Mouse (Mus musculus) hindbrain, postnatal 0 days (tissue): ENCODE measurements around the gene Arhgef19. TPM values are rescaled to one million over a fixed set of nuclear protein-coding genes. Genes with fewer than 3 reads are reported as not detected.

ENCODE experiments used
- ATAC-seq: fragments of 200-750 bp; cut with Nextera tagmentation; 2 replicates; pipeline ENCODE4 v1.8.0; 2017; ENCODE audit warnings: mild to moderate bottlenecking, moderate TSS enrichment, moderate library complexity
- DNase-seq: peaks from one replicate; pipeline ENCODE4 v3.0.0-alpha.2; 2015; ENCODE audit warnings: low spot score
- H3K27ac ChIP-seq: fragments of 300-500 bp; sonication (generic); 2 replicates; pipeline ENCODE4 v1.5.1; 2014; ENCODE audit warnings: mild to moderate bottlenecking
- H3K27me3 ChIP-seq: fragments of 300-500 bp; sonication (generic); 2 replicates; pipeline ENCODE4 v1.6.1; 2014; ENCODE audit warnings: low read length, mixed read lengths; ENCODE audit not compliant: insufficient read depth
- H3K36me3 ChIP-seq: fragments of 300-500 bp; sonication (generic); 2 replicates; pipeline ENCODE4 v1.6.1; 2014; ENCODE audit warnings: low read length, mixed read lengths; ENCODE audit not compliant: insufficient read depth
- H3K4me1 ChIP-seq: fragments of 300-500 bp; sonication (generic); 2 replicates; pipeline ENCODE4 v1.6.1; 2014; ENCODE audit warnings: antibody characterized with exemption, low read length, mixed read lengths; ENCODE audit not compliant: insufficient read depth
- H3K4me2 ChIP-seq: fragments of 300-500 bp; sonication (generic); 2 replicates; pipeline ENCODE4 v1.6.1; 2014; ENCODE audit warnings: low read depth, mild to moderate bottlenecking, low read length, moderate library complexity, mixed read lengths
- H3K4me3 ChIP-seq: fragments of 300-500 bp; sonication (generic); 2 replicates; pipeline ENCODE4 v1.5.1; 2014; ENCODE audit warnings: low read length
- H3K9ac ChIP-seq: fragments of 300-500 bp; sonication (generic); replicated peaks from 2 replicates; pipeline ENCODE4 v1.6.1; 2014; ENCODE audit warnings: mild to moderate bottlenecking, low read length, moderate library complexity, mixed read lengths
- H3K9me3 ChIP-seq: fragments of 300-500 bp; sonication (generic); 2 replicates; pipeline ENCODE4 v1.6.1; 2016; ENCODE audit warnings: low read length, mixed read lengths
- CTCF ChIP-seq: IDR thresholded peaks from 2 replicates; pipeline ENCODE4 v1.5.1; 2016; ENCODE audit warnings: antibody characterized with exemption, control low read depth, low read depth
- WGBS: fragments of 180-500 bp; shearing (Covaris S2); extraction: QIAGEN DNeasy Blood & Tissue Kit; methylation state at CpG from one replicate; pipeline ENCODE4 v1.1.7; 2014; 5-methylcytosine and 5-hydroxymethylcytosine counted together
- polyA plus RNA-seq: library from polyadenylated mRNA; unstranded; fragments of >200 nt; fragmentation: Nextera tagmentation; extraction: Ambion mirVana; gene quantifications from 2 replicates; pipeline ENCODE4 v1.2.1, GENCODE M21; 2015
- total RNA-seq: library from RNA; depleted of rRNA; stranded (reverse); fragments of >200 nt; gene quantifications from 2 replicates; pipeline ENCODE4 v1.2.3, GENCODE M21; 2014

Gene Arhgef19
- total and polyA plus RNA-seq, 2 experiments from 2014 or later, result 1.2 TPM

DNA sequence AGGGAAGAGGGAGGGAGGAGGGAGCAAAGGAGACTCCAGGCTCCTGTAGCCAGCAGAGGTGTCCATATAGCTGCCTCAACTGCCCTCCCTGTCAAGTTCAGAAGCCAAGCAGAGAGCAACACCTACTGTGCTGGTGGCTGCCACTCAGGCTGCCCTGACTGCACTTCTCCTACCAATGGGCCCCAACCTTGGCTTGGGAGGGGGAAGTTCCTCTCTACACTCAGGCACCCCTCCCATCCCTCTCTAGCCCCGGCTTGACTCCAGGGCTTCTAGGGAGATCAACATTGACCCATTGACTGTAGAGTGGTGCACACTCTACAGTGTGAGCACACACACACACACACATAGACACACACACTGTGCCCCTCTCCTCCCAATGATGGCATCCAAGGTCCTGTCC lies 42.3 kb downstream of the Arhgef19 start:
- H3K27ac ChIP-seq, result no peak overlapping the region
- no peaks in the 10 kb centered on the region for H3K9me3 ChIP-seq
- H3K4me1 ChIP-seq, result no peaks in the 10 kb centered on the region
- 67% methylated on average over 1 of the region's 1 CpGs for WGBS
- no peak overlapping the region for H3K4me2 ChIP-seq
- ATAC-seq (no peak), DNase-seq (no peak)
- H3K27me3 ChIP-seq, result no peaks in the 10 kb centered on the region
- no peak for TF ChIP-seq CTCF
- H3K36me3 ChIP-seq, result no peaks in the 10 kb centered on the region
- H3K9ac ChIP-seq, result no peak overlapping the region
- no peak overlapping the region for H3K4me3 ChIP-seq

DNA sequence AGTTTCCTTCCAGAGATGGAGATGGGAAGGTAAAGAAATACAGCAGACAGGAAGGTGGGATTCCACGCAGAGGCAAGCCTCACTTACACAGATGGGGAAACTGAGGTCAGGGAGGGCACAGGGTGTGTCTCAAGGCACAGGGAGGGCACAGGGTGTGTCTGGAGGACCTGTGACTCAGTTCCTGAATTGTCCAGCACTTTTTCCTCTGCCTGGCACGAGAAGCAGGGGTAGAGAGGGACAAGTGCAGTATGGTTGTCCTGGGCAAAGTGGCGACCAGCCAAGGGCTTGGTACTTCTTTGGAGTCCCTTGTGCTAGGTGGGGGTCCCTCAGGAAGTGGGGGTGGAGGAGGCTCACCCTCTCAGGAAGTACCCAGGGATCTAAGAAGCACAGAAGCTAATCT lies 42.8 kb downstream of the Arhgef19 start:
- Histone ChIP-seq H3K4me1 (no peaks in the 10 kb centered on the region), H3K4me3 (no peak overlapping the region), H3K27ac (no peak overlapping the region), H3K9ac (no peak overlapping the region), H3K27me3 (no peaks in the 10 kb centered on the region), H3K4me2 (no peak overlapping the region), H3K36me3 (no peaks in the 10 kb centered on the region), H3K9me3 (no peaks in the 10 kb centered on the region)
- DNase-seq (no peak), ATAC-seq (no peak)
- 60% methylated on average over 3 of the region's 3 CpGs for WGBS
- TF ChIP-seq CTCF, result no peak

DNA sequence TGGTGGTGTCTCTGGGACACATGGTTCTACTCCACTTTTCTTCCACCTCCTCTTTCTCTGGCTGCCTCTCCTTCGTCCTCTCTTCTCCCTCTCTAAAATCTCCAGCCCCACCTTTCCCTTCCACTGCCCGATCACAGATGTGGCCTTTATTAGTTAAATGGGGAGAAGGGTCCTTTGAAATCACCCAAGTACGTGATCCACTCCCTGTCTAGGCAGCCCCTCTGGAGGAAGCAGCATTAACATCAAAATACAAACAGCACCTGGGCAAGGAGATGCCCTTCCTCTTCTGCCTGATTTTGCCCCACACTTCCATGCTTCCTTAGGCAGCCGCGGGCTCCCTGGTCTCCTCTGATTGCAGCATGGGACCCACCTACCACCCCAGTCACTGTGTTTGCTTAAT lies 43.3 kb downstream of the Arhgef19 start:
- WGBS, result 57% methylated on average over 5 of the region's 5 CpGs
- no peak for TF ChIP-seq CTCF
- Histone ChIP-seq H3K9me3 (no peaks in the 10 kb centered on the region), H3K27ac (no peak overlapping the region), H3K4me1 (no peaks in the 10 kb centered on the region), H3K9ac (no peak overlapping the region), H3K36me3 (no peaks in the 10 kb centered on the region), H3K4me3 (no peak overlapping the region), H3K27me3 (0 out of 2 replicates have a peak, but pooled peaks cover under 1% of the 10 kb centered on the region), H3K4me2 (no peak overlapping the region)
- no peak for DNase-seq
- no peak for ATAC-seq

DNA sequence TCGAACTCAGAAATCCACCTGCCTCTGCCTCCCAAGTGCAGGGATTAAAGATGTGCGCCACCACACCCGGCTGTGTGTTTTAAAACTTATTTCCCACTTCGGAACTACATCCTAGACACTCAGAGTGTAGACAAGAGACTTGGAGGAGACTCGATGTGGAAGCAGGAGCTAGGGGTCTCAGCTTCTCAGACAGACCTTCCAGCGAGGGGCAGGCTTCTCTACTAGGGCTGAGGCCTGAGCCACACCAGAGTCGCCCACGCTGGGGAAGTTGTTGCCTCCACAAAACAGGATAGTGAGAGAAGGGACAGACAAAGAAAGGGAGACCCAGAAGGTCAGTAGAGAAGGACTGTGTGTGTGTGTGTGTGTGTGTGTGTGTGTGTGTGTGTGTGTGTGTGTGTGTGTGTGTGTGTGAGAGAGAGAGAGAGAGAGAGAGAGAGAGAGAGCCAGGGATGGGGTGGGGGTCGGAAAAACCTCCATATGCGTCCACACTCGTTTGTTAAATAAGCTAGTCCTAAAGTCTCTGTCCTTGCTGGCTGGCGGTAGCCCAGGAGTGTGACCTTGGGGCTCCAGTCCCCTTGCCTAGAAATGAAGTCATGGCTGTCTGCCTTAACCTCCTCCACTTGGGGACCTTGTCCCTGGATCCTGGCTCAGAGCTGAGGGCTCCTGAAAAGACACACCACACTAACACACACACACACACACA lies 44.0 kb downstream of the Arhgef19 start:
- DNase-seq, result no peak
- no peak overlapping the region for H3K4me3 ChIP-seq
- no peaks in the 10 kb centered on the region for H3K9me3 ChIP-seq
- H3K36me3 ChIP-seq, result no peaks in the 10 kb centered on the region
- H3K27me3 ChIP-seq, result 0 out of 2 replicates have a peak, but pooled peaks cover 8% of the 10 kb centered on the region
- no peak overlapping the region for H3K4me2 ChIP-seq
- WGBS, result 56% methylated on average over 12 of the region's 12 CpGs
- no peak for TF ChIP-seq CTCF
- no peaks in the 10 kb centered on the region for H3K4me1 ChIP-seq
- H3K9ac ChIP-seq, result no peak overlapping the region
- no peak for ATAC-seq
- no peak overlapping the region for H3K27ac ChIP-seq

DNA sequence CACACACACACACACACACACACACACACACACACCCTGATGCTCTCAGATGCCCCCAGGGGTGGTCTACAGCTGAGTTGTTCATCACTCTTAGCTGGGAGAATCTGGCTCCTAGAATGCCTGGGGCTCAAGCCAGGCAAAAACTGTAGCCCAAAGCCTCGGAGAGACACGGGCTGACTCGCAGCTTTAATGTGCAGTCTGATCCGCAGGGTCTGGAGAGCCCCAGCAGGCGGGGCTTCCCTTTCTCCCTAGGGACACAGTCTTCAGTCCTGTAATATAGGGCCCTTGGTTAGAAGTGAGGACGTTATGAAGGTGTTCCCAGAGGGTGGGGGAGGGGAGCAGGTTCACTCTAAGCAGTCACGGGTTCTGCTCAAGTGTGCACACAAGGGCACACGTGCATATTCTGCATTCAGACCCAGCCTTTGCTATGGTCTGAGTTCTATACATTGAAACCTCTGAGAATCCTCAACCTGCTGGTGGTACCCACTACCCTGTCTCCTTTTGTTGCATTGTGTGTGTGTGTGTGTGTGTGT lies 44.6 kb downstream of the Arhgef19 start:
- 0 out of 2 replicates have a peak, but pooled peaks cover 8% of the 10 kb centered on the region for H3K27me3 ChIP-seq
- peak; percentile 13 for DNase-seq
- H3K27ac ChIP-seq, result no peak overlapping the region
- no peak for ATAC-seq
- H3K9me3 ChIP-seq, result no peaks in the 10 kb centered on the region
- no peaks in the 10 kb centered on the region for H3K36me3 ChIP-seq
- H3K4me1 ChIP-seq, result no peaks in the 10 kb centered on the region
- no peak overlapping the region for H3K4me3 ChIP-seq
- 21% methylated on average over 8 of the region's 8 CpGs for WGBS
- H3K4me2 ChIP-seq, result no peak overlapping the region
- TF ChIP-seq CTCF, result no peak
- H3K9ac ChIP-seq, result no peak overlapping the region

DNA sequence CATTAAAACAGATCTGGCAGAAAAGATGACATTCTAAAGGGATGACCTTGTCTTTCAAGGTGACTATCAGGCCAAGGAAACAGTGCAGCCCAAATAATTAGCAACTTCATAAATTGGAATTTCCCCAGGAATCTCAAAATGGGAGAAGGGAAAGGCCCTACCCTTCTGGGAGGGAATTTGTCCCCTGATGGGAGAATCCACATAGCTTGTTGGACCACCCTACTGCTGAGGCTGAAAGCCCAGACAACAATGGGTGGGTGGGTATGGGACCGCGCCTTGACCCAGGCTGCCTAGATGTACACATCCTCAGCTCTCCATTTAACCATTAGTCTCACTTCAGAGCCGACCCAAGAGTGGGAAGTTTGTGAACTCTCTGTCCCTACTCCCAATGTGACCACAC lies 45.2 kb downstream of the Arhgef19 start:
- 64% methylated on average over 3 of the region's 3 CpGs for WGBS
- H3K4me3 ChIP-seq, result no peak overlapping the region
- H3K4me2 ChIP-seq, result no peak overlapping the region
- no peaks in the 10 kb centered on the region for H3K36me3 ChIP-seq
- H3K9me3 ChIP-seq, result no peaks in the 10 kb centered on the region
- no peak overlapping the region for H3K27ac ChIP-seq
- H3K27me3 ChIP-seq, result 0 out of 2 replicates have a peak, but pooled peaks cover 8% of the 10 kb centered on the region
- no peaks in the 10 kb centered on the region for H3K4me1 ChIP-seq
- TF ChIP-seq CTCF, result no peak
- no peak overlapping the region for H3K9ac ChIP-seq
- DNase-seq (no peak), ATAC-seq (no peak)

DNA sequence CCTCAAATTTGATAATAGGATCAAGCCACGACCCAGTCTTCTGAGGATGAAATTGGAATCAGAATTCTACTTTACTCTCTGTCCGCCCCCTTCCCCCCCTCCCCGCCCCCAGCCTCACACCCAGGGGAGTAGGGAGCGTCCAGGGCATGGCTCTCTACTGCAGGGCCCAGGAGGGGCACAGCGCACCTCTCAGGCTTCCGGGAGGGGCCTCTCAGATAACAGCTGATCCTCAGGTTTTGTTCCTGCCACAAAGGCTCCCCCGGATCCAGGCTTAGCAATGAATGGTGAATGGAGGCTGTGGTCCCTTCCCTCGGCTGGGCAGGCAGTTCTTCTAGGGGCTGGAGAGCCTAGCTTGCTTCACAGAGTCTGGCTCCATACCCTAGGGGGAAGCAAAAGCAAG lies 45.8 kb downstream of the Arhgef19 start:
- no peaks in the 10 kb centered on the region for H3K36me3 ChIP-seq
- H3K4me3 ChIP-seq, result no peak overlapping the region
- no peak overlapping the region for H3K9ac ChIP-seq
- 26% methylated on average over 8 of the region's 8 CpGs for WGBS
- ATAC-seq, result no peak
- H3K27ac ChIP-seq, result no peak overlapping the region
- 0 out of 2 replicates have a peak, but pooled peaks cover 8% of the 10 kb centered on the region for H3K27me3 ChIP-seq
- no peak for DNase-seq
- no peak overlapping the region for H3K4me2 ChIP-seq
- no peaks in the 10 kb centered on the region for H3K4me1 ChIP-seq
- H3K9me3 ChIP-seq, result no peaks in the 10 kb centered on the region
- no peak for TF ChIP-seq CTCF
